8 mouse cellular contexts compared by ENCODE assay signal in genomic region chr5:34572568-34572967, GRCm38 (mm10). TPM values are rescaled to one million over a fixed set of nuclear protein-coding genes. Genes with fewer than 3 reads are reported as not detected.
A peak's percentile ranks its signal among the peaks of the same experiment; 100 is the strongest.
DNase-seq lines count a peak whose midpoint lies in the region; ATAC-seq and TF ChIP-seq lines count a peak whose summit lies in the region.
"Not testable (repeated sequence)": the region's sequence is repeated elsewhere in the genome, so short reads cannot be mapped to it uniquely, and the experiment has no call there.

No protein-coding gene starts in this region.

- peaks cover 52% of the 10 kb centered on the region for H3K4me1 ChIP-seq in G1E (ENCODE audit: insufficient read depth, low read depth, low read length)
- H3K4me1 ChIP-seq in embryonic facial prominence, embryonic 14.5 days (ENCODE audit: control insufficient read depth, insufficient read depth, low read length); forebrain, postnatal 0 days (ENCODE audit: insufficient read depth): not testable (repeated sequence)
- H3K4me1 ChIP-seq in hindbrain, embryonic 12.5 days = peaks cover 16% of the 10 kb centered on the region
- peaks cover 28% of the 10 kb centered on the region for H3K4me1 ChIP-seq in kidney, embryonic 15.5 days
- H3K4me1 ChIP-seq in liver, embryonic 12.5 days = peaks cover 62% of the 10 kb centered on the region
- peaks cover 20% of the 10 kb centered on the region for H3K4me1 ChIP-seq in midbrain, embryonic 10.5 days
- H3K4me1 ChIP-seq in neural tube, embryonic 15.5 days = peaks cover 27% of the 10 kb centered on the region

- WGBS in embryonic facial prominence, embryonic 14.5 days = 53% methylated on average over 3 of the region's 4 CpGs
- 53% methylated on average over 4 of the region's 4 CpGs for WGBS in forebrain, postnatal 0 days
- WGBS in hindbrain, embryonic 12.5 days = 57% methylated on average over 4 of the region's 4 CpGs
- WGBS in kidney, embryonic 15.5 days = 40% methylated on average over 4 of the region's 4 CpGs
- 8% methylated on average over 4 of the region's 4 CpGs for WGBS in liver, embryonic 12.5 days (ENCODE audit: insufficient replicate concordance)
- 64% methylated on average over 4 of the region's 4 CpGs for WGBS in midbrain, embryonic 10.5 days
- 56% methylated on average over 4 of the region's 4 CpGs for WGBS in neural tube, embryonic 15.5 days

- not testable (repeated sequence) for TF ChIP-seq CTCF in G1E (IDR thresholded peaks at IDR 0.05; ENCODE audit: low read depth, low read length); forebrain, postnatal 0 days (IDR thresholded peaks at IDR 0.05; ENCODE audit: low read depth)

- H3K4me3 ChIP-seq in G1E (ENCODE audit: low read depth, low read length) = peak overlapping the region; percentile 89
- peak overlapping the region; percentile 97; the same call in 1 of the 2 replicates for H3K4me3 ChIP-seq in embryonic facial prominence, embryonic 14.5 days (ENCODE audit: low read depth, low read length)
- H3K4me3 ChIP-seq in forebrain, postnatal 0 days (ENCODE audit: low read depth, low read length) = peak overlapping the region; percentile 81; the same call in 1 of the 2 replicates
- peak overlapping the region; percentile 97 for H3K4me3 ChIP-seq in hindbrain, embryonic 12.5 days
- peak overlapping the region; percentile 98 for H3K4me3 ChIP-seq in kidney, embryonic 15.5 days (replicated peaks)
- peak overlapping the region; percentile 94 for H3K4me3 ChIP-seq in liver, embryonic 12.5 days
- H3K4me3 ChIP-seq in midbrain, embryonic 10.5 days = peak overlapping the region; percentile 99
- peak overlapping the region; percentile 98 for H3K4me3 ChIP-seq in neural tube, embryonic 15.5 days (replicated peaks)

- not testable (repeated sequence) for DNase-seq in G1E (ENCODE audit: low spot score); embryonic facial prominence, embryonic 14.5 days (ENCODE audit: low spot score); forebrain, postnatal 0 days; midbrain, embryonic 10.5 days (ENCODE audit: low spot score)

- peaks cover 12% of the 10 kb centered on the region for H3K36me3 ChIP-seq in G1E (replicated peaks)
- not testable (repeated sequence) for H3K36me3 ChIP-seq in embryonic facial prominence, embryonic 14.5 days (ENCODE audit: control insufficient read depth, insufficient read depth, low read length); forebrain, postnatal 0 days (ENCODE audit: insufficient read depth); hindbrain, embryonic 12.5 days; kidney, embryonic 15.5 days; midbrain, embryonic 10.5 days; neural tube, embryonic 15.5 days
- H3K36me3 ChIP-seq in liver, embryonic 12.5 days = peaks cover 13% of the 10 kb centered on the region

- not testable (repeated sequence) for H3K27ac ChIP-seq in embryonic facial prominence, embryonic 14.5 days (replicated peaks; ENCODE audit: low read depth, low read length)
- H3K27ac ChIP-seq in forebrain, postnatal 0 days (ENCODE audit: low read depth, low read length) = peak overlapping the region; percentile 93
- H3K27ac ChIP-seq in hindbrain, embryonic 12.5 days = peak overlapping the region; percentile 96; the same call in 1 of the 2 replicates
- H3K27ac ChIP-seq in kidney, embryonic 15.5 days = peak overlapping the region; percentile 92
- H3K27ac ChIP-seq in liver, embryonic 12.5 days = peak overlapping the region; percentile 97
- H3K27ac ChIP-seq in midbrain, embryonic 10.5 days (replicated peaks) = peak overlapping the region; percentile 99
- H3K27ac ChIP-seq in neural tube, embryonic 15.5 days (replicated peaks) = peak overlapping the region; percentile 97

- not testable (repeated sequence) for ATAC-seq in G1E (ENCODE audit: extremely low read depth, insufficient number of reproducible peaks, low FRiP score, poor library complexity, severe bottlenecking); embryonic facial prominence, embryonic 14.5 days (ENCODE audit: low read depth); forebrain, postnatal 0 days; hindbrain, embryonic 12.5 days (ENCODE audit: low FRiP score); kidney, embryonic 15.5 days (replicated peaks; ENCODE audit: low FRiP score); liver, embryonic 12.5 days; neural tube, embryonic 15.5 days (ENCODE audit: low FRiP score)

- H3K9ac ChIP-seq in embryonic facial prominence, embryonic 14.5 days (ENCODE audit: low read depth, low read length) = peak overlapping the region; percentile 99
- peak overlapping the region; percentile 98; the same call in 1 of the 2 replicates for H3K9ac ChIP-seq in forebrain, postnatal 0 days
- peak overlapping the region; percentile 99 for H3K9ac ChIP-seq in hindbrain, embryonic 12.5 days
- H3K9ac ChIP-seq in kidney, embryonic 15.5 days = peak overlapping the region; percentile 61; the same call in 1 of the 2 replicates
- peak overlapping the region; percentile 97 for H3K9ac ChIP-seq in liver, embryonic 12.5 days
- H3K9ac ChIP-seq in neural tube, embryonic 15.5 days (replicated peaks) = peak overlapping the region; percentile 78; the same call in 1 of the 2 replicates

- not testable (repeated sequence) for H3K27me3 ChIP-seq in G1E (ENCODE audit: insufficient read depth, low read length); embryonic facial prominence, embryonic 14.5 days (replicated peaks; ENCODE audit: control insufficient read depth, insufficient read depth, low read length); forebrain, postnatal 0 days (ENCODE audit: insufficient read depth, low read length); hindbrain, embryonic 12.5 days; kidney, embryonic 15.5 days; liver, embryonic 12.5 days (replicated peaks); midbrain, embryonic 10.5 days (ENCODE audit: low read depth, poor library complexity, severe bottlenecking); neural tube, embryonic 15.5 days (replicated peaks)

- H3K4me2 ChIP-seq in embryonic facial prominence, embryonic 14.5 days (ENCODE audit: low read depth, low read length) = peak overlapping the region; percentile 69
- H3K4me2 ChIP-seq in forebrain, postnatal 0 days (ENCODE audit: low read depth) = peak overlapping the region; percentile 67
- peak overlapping the region; percentile 78 for H3K4me2 ChIP-seq in hindbrain, embryonic 12.5 days (replicated peaks)
- H3K4me2 ChIP-seq in kidney, embryonic 15.5 days = peak overlapping the region; percentile 67
- peak overlapping the region; percentile 88 for H3K4me2 ChIP-seq in liver, embryonic 12.5 days
- peak overlapping the region; percentile 57 for H3K4me2 ChIP-seq in neural tube, embryonic 15.5 days

- not testable (repeated sequence) for H3K9me3 ChIP-seq in G1E (replicated peaks); embryonic facial prominence, embryonic 14.5 days (ENCODE audit: control insufficient read depth, low read length); forebrain, postnatal 0 days (ENCODE audit: low read length); hindbrain, embryonic 12.5 days (replicated peaks); kidney, embryonic 15.5 days (replicated peaks); liver, embryonic 12.5 days (replicated peaks); midbrain, embryonic 10.5 days (replicated peaks); neural tube, embryonic 15.5 days (replicated peaks)

RNA-seq across cellular contexts. Expression of gene Add1, which starts 0.9 kb away (rescaled TPM):
- total RNA-seq in G1E (2014; fragmentation: Nextera tagmentation) (147 and 158 TPM in 2 replicates), G1E (2017) (95.2 and 103 TPM in 2 replicates)
- 257 TPM in 2 replicates for polyA plus RNA-seq in G1E (2012)
- 190 and 214 TPM in 2 replicates for polyA plus RNA-seq in embryonic facial prominence, embryonic 14.5 days (2014; fragmentation: Nextera tagmentation; extraction: Ambion mirVana)
- total RNA-seq in forebrain, postnatal 0 days (2014; rRNA removed) = 270 and 334 TPM in 2 replicates
- polyA plus RNA-seq in forebrain, postnatal 0 days (2015; fragmentation: Nextera tagmentation; extraction: Ambion mirVana) = 165 and 175 TPM in 2 replicates
- polyA plus RNA-seq in hindbrain, embryonic 12.5 days (2016; fragmentation: Nextera tagmentation; extraction: Ambion mirVana) = 223 and 226 TPM in 2 replicates
- polyA plus RNA-seq in kidney, embryonic 15.5 days (2015; fragmentation: Nextera tagmentation; extraction: Ambion mirVana) = 178 and 200 TPM in 2 replicates
- 164 and 166 TPM in 2 replicates for polyA plus RNA-seq in liver, embryonic 12.5 days (2016; fragmentation: Nextera tagmentation; extraction: Ambion mirVana)
- 166 and 195 TPM in 2 replicates for polyA plus RNA-seq in midbrain, embryonic 10.5 days (2016; fragmentation: Nextera tagmentation; extraction: Ambion mirVana)
- polyA plus RNA-seq in neural tube, embryonic 15.5 days (2015; fragmentation: Nextera tagmentation; extraction: Ambion mirVana) = 205 and 222 TPM in 2 replicates

RNA-seq across cellular contexts. Expression of gene Sh3bp2, which starts 46.9 kb away (rescaled TPM):
- 2.2 and 3.1 TPM in 2 replicates for total RNA-seq in G1E (2014; fragmentation: Nextera tagmentation)
- 3.5 and 5.6 TPM in 2 replicates for total RNA-seq in G1E (2017)
- 5.7 and 6.7 TPM in 2 replicates for polyA plus RNA-seq in G1E (2012)
- polyA plus RNA-seq in embryonic facial prominence, embryonic 14.5 days (2014; fragmentation: Nextera tagmentation; extraction: Ambion mirVana) = 8.7 and 10.1 TPM in 2 replicates
- total RNA-seq in forebrain, postnatal 0 days (2014; rRNA removed) = 37.6 and 43.7 TPM in 2 replicates
- polyA plus RNA-seq in forebrain, postnatal 0 days (2015; fragmentation: Nextera tagmentation; extraction: Ambion mirVana) = 21.5 and 21.8 TPM in 2 replicates
- 17.5 and 17.8 TPM in 2 replicates for polyA plus RNA-seq in hindbrain, embryonic 12.5 days (2016; fragmentation: Nextera tagmentation; extraction: Ambion mirVana)
- 7.6 and 10.3 TPM in 2 replicates for polyA plus RNA-seq in kidney, embryonic 15.5 days (2015; fragmentation: Nextera tagmentation; extraction: Ambion mirVana)
- 4.0 and 5.0 TPM in 2 replicates for polyA plus RNA-seq in liver, embryonic 12.5 days (2016; fragmentation: Nextera tagmentation; extraction: Ambion mirVana)
- 6.4 and 10.3 TPM in 2 replicates for polyA plus RNA-seq in midbrain, embryonic 10.5 days (2016; fragmentation: Nextera tagmentation; extraction: Ambion mirVana)
- 17.9 and 22.6 TPM in 2 replicates for polyA plus RNA-seq in neural tube, embryonic 15.5 days (2015; fragmentation: Nextera tagmentation; extraction: Ambion mirVana)

RNA-seq across cellular contexts. Expression of gene Tnip2, which starts 58.8 kb away (rescaled TPM):
- 5.4 and 11.1 TPM in 2 replicates for total RNA-seq in G1E (2014; fragmentation: Nextera tagmentation)
- total RNA-seq in G1E (2017) = 17.1 and 19.6 TPM in 2 replicates
- 4.8 and 4.9 TPM in 2 replicates for polyA plus RNA-seq in G1E (2012)
- polyA plus RNA-seq in embryonic facial prominence, embryonic 14.5 days (2014; fragmentation: Nextera tagmentation; extraction: Ambion mirVana) = 14.8 and 16.0 TPM in 2 replicates
- total RNA-seq in forebrain, postnatal 0 days (2014; rRNA removed) = 7.2 and 9.7 TPM in 2 replicates
- polyA plus RNA-seq in forebrain, postnatal 0 days (2015; fragmentation: Nextera tagmentation; extraction: Ambion mirVana) = 4.9 and 9.4 TPM in 2 replicates
- polyA plus RNA-seq in hindbrain, embryonic 12.5 days (2016; fragmentation: Nextera tagmentation; extraction: Ambion mirVana) = 7.1 and 8.6 TPM in 2 replicates
- 18.4 and 21.9 TPM in 2 replicates for polyA plus RNA-seq in kidney, embryonic 15.5 days (2015; fragmentation: Nextera tagmentation; extraction: Ambion mirVana)
- polyA plus RNA-seq in liver, embryonic 12.5 days (2016; fragmentation: Nextera tagmentation; extraction: Ambion mirVana) = 7.4 and 10.9 TPM in 2 replicates
- 5.3 and 8.0 TPM in 2 replicates for polyA plus RNA-seq in midbrain, embryonic 10.5 days (2016; fragmentation: Nextera tagmentation; extraction: Ambion mirVana)
- polyA plus RNA-seq in neural tube, embryonic 15.5 days (2015; fragmentation: Nextera tagmentation; extraction: Ambion mirVana) = 13.2 and 18.2 TPM in 2 replicates
